8 mouse cellular contexts compared by ENCODE assay signal in genomic region chr2:154603007-154603637, GRCm38 (mm10). TPM values are rescaled to one million over a fixed set of nuclear protein-coding genes. Genes with fewer than 3 reads are reported as not detected.
DNase-seq lines count a peak whose midpoint lies in the region; ATAC-seq and TF ChIP-seq lines count a peak whose summit lies in the region.

No protein-coding gene starts in this region.

- TF ChIP-seq CTCF in bone marrow, adult 2 months (IDR thresholded peaks at IDR 0.05; ENCODE audit: control insufficient read depth, insufficient read depth, low read length), result no peak

- H3K27ac ChIP-seq in heart, embryonic 16.5 days (ENCODE audit: low read length), result peak overlapping the region; percentile 76
- peak overlapping the region; percentile 87 for H3K27ac ChIP-seq in bone marrow, adult 2 months (ENCODE audit: control insufficient read depth, insufficient read depth, low read depth, low read length, poor library complexity)
- no peak overlapping the region for H3K27ac ChIP-seq in midbrain, embryonic 11.5 days (ENCODE audit: low read depth, low read length)

- no peaks in the 10 kb centered on the region for H3K36me3 ChIP-seq in heart, embryonic 16.5 days (ENCODE audit: control insufficient read depth, insufficient read depth)
- H3K36me3 ChIP-seq in midbrain, embryonic 11.5 days (ENCODE audit: control insufficient read depth, insufficient read depth, low read length), result no peaks in the 10 kb centered on the region

- H3K4me2 ChIP-seq in heart, embryonic 16.5 days (ENCODE audit: low read depth, low read length), result peak overlapping the region; percentile 77
- H3K4me2 ChIP-seq in midbrain, embryonic 11.5 days, result peak overlapping the region; percentile 52

- no peak for DNase-seq in heart, adult 9 months (ENCODE audit: low spot score in 2 of 2)
- DNase-seq in midbrain, embryonic 11.5 days (ENCODE audit: low spot score, missing footprints), result no peak
- no peak for DNase-seq in urinary bladder, postnatal 36 days (ENCODE audit: low spot score in 2 of 2)
- no peak for DNase-seq in right cerebral cortex, postnatal 14 days
- no peak for DNase-seq in spleen, postnatal 14 days (ENCODE audit: low spot score in 2 of 2)

- H3K4me1 ChIP-seq in heart, embryonic 16.5 days (ENCODE audit: control insufficient read depth, insufficient read depth, low read length), result peaks cover 10% of the 10 kb centered on the region
- no peaks in the 10 kb centered on the region; the same call in 1 of the 2 replicates for H3K4me1 ChIP-seq in bone marrow, adult 2 months (ENCODE audit: control insufficient read depth, insufficient read depth, low read length)
- H3K4me1 ChIP-seq in midbrain, embryonic 11.5 days (ENCODE audit: control insufficient read depth, insufficient read depth, low read length), result no peaks in the 10 kb centered on the region; the same call in 1 of the 2 replicates

- H3K4me3 ChIP-seq in heart, embryonic 16.5 days (ENCODE audit: low read length), result peak overlapping the region; percentile 84
- H3K4me3 ChIP-seq in bone marrow, adult 2 months (replicated peaks; ENCODE audit: control insufficient read depth, low read depth, low read length), result peak overlapping the region; percentile 88
- H3K4me3 ChIP-seq in midbrain, embryonic 11.5 days (ENCODE audit: low read depth, low read length), result peak overlapping the region; percentile 55

- H3K9me3 ChIP-seq in heart, embryonic 16.5 days (replicated peaks; ENCODE audit: control insufficient read depth, low read length), result no peaks in the 10 kb centered on the region
- H3K9me3 ChIP-seq in midbrain, embryonic 11.5 days (ENCODE audit: control insufficient read depth, low read length), result no peaks in the 10 kb centered on the region

- WGBS in heart, embryonic 16.5 days, result 11% methylated on average over 22 of the region's 22 CpGs
- WGBS in bone marrow, adult 2 months, result 4% methylated on average over 22 of the region's 22 CpGs
- 23% methylated on average over 22 of the region's 22 CpGs for WGBS in midbrain, embryonic 11.5 days

- no peak for ATAC-seq in heart, embryonic 16.5 days (replicated peaks; ENCODE audit: extremely low read depth, insufficient read depth, low FRiP score)
- ATAC-seq in inflammation-experienced regulatory T-cells, adult 6 months, result peak; percentile 45
- no peak for ATAC-seq in midbrain, embryonic 11.5 days (ENCODE audit: low FRiP score)

- TF ChIP-seq POLR2A in bone marrow, adult 2 months (IDR thresholded peaks at IDR 0.05; ENCODE audit: borderline replicate concordance, control insufficient read depth, low read depth, low read length), result no peak

- H3K27me3 ChIP-seq in heart, embryonic 16.5 days (ENCODE audit: control insufficient read depth, insufficient read depth, low read length), result no peaks in the 10 kb centered on the region
- no peaks in the 10 kb centered on the region for H3K27me3 ChIP-seq in midbrain, embryonic 11.5 days (ENCODE audit: control insufficient read depth, insufficient read depth, low read length)

- peak overlapping the region; percentile 95 for H3K9ac ChIP-seq in heart, embryonic 16.5 days (ENCODE audit: low read length)
- H3K9ac ChIP-seq in midbrain, embryonic 11.5 days (ENCODE audit: low read length), result peak overlapping the region; percentile 75

RNA-seq across cellular contexts. Expression of gene Pxmp4, which starts 0.4 kb away (rescaled TPM):
- polyA plus RNA-seq in heart, embryonic 16.5 days (2015; fragmentation: Nextera tagmentation; extraction: Ambion mirVana), result 28.2 and 29.5 TPM in 2 replicates
- 11.3 and 12.1 TPM in 2 replicates for polyA plus RNA-seq in bone marrow, adult 2 months (2011; ENCODE audit: insufficient read depth, insufficient read length, low replicate concordance, missing spikeins)
- 10 to 100 TPM; 15.1 to 21.3 (median 20.2) TPM for polyA plus RNA-seq in inflammation-experienced regulatory T-cells, adult 6 months (2017; shearing (Covaris generic))
- polyA plus RNA-seq in midbrain, embryonic 11.5 days (2014; fragmentation: Nextera tagmentation; extraction: Ambion mirVana), result 12.3 and 14.1 TPM in 2 replicates

RNA-seq across cellular contexts. Expression of gene Zfp341, which starts 10.0 kb away (rescaled TPM):
- polyA plus RNA-seq in heart, embryonic 16.5 days (2015; fragmentation: Nextera tagmentation; extraction: Ambion mirVana), result 0.45 and 0.74 TPM in 2 replicates
- polyA plus RNA-seq in bone marrow, adult 2 months (2011; ENCODE audit: insufficient read depth, insufficient read length, low replicate concordance, missing spikeins), result 1.8 and 2.6 TPM in 2 replicates
- under 1 TPM in 2 of 3 experiments, not detected in 1; 0.59 to 0.88 TPM for polyA plus RNA-seq in inflammation-experienced regulatory T-cells, adult 6 months (2017; shearing (Covaris generic))
- 0.92 and 1.2 TPM in 2 replicates for polyA plus RNA-seq in midbrain, embryonic 11.5 days (2014; fragmentation: Nextera tagmentation; extraction: Ambion mirVana)

RNA-seq across cellular contexts. Expression of gene 4930519P11Rik, which starts 10.1 kb away (rescaled TPM):
- not detected in 2 replicates for polyA plus RNA-seq in heart, embryonic 16.5 days (2015; fragmentation: Nextera tagmentation; extraction: Ambion mirVana)
- polyA plus RNA-seq in bone marrow, adult 2 months (2011; ENCODE audit: insufficient read depth, insufficient read length, low replicate concordance, missing spikeins), result not detected in 2 replicates
- polyA plus RNA-seq in inflammation-experienced regulatory T-cells, adult 6 months (2017; shearing (Covaris generic)), result not detected
- polyA plus RNA-seq in midbrain, embryonic 11.5 days (2014; fragmentation: Nextera tagmentation; extraction: Ambion mirVana), result 0.60 and 1.1 TPM in 2 replicates

RNA-seq across cellular contexts. Expression of gene E2f1, which starts 33.4 kb away (rescaled TPM):
- polyA plus RNA-seq in heart, embryonic 16.5 days (2015; fragmentation: Nextera tagmentation; extraction: Ambion mirVana), result 18.9 and 22.1 TPM in 2 replicates
- 49.6 and 63.0 TPM in 2 replicates for polyA plus RNA-seq in bone marrow, adult 2 months (2011; ENCODE audit: insufficient read depth, insufficient read length, low replicate concordance, missing spikeins)
- polyA plus RNA-seq in inflammation-experienced regulatory T-cells, adult 6 months (2017; shearing (Covaris generic)), result 1 to 10 TPM; 1.3 to 2.6 (median 1.5) TPM
- 14.5 and 15.3 TPM in 2 replicates for polyA plus RNA-seq in midbrain, embryonic 11.5 days (2014; fragmentation: Nextera tagmentation; extraction: Ambion mirVana)

RNA-seq across cellular contexts. Expression of gene Necab3, which starts 44.4 kb away (rescaled TPM):
- 1.7 and 2.8 TPM in 2 replicates for polyA plus RNA-seq in heart, embryonic 16.5 days (2015; fragmentation: Nextera tagmentation; extraction: Ambion mirVana)
- 3.5 and 5.3 TPM in 2 replicates for polyA plus RNA-seq in bone marrow, adult 2 months (2011; ENCODE audit: insufficient read depth, insufficient read length, low replicate concordance, missing spikeins)
- polyA plus RNA-seq in inflammation-experienced regulatory T-cells, adult 6 months (2017; shearing (Covaris generic)), result 1 to 10 TPM in 2 of 3 experiments, not detected in 1; 1.1 TPM
- 6.1 and 6.9 TPM in 2 replicates for polyA plus RNA-seq in midbrain, embryonic 11.5 days (2014; fragmentation: Nextera tagmentation; extraction: Ambion mirVana)
